Mouse (Mus musculus) regulatory T cell (primary cell): ENCODE measurements around the gene Paqr5.

Source experiments
- in situ Hi-C: fragments of 300-600 bp; cut with MboI, MseI; formaldehyde crosslinking; loops from one replicate; pipeline ENCODE4 v1.15.1; 2025; ENCODE audit warnings: high pct_unique_total_duplicates

Gene Paqr5

GRCm38 (mm10) chr9:62013316-62014097 is 13.1 kb downstream of the Paqr5 start:
- in situ Hi-C loops, result no loop called here

GRCm38 (mm10) chr9:62008360-62008759 is 18.3 kb downstream of the Paqr5 start:
- in situ Hi-C loops, result no loop called here

- in situ Hi-C loops, result no loop called here
These were observed 19.6 kb downstream of the Paqr5 start for GRCm38 (mm10) chr9:62007028-62007427.

GRCm38 (mm10) chr9:62003611-62004010 is 23.0 kb downstream of the Paqr5 start:
- in situ Hi-C loops, result no loop called here

GRCm38 (mm10) chr9:61999653-62000420 is 26.8 kb downstream of the Paqr5 start:
- in situ Hi-C loops, result no loop called here

GRCm38 (mm10) chr9:61997860-61998259 is 28.8 kb downstream of the Paqr5 start:
- in situ Hi-C loops, result no loop called here

GRCm38 (mm10) chr9:61991158-61991557 is 35.5 kb downstream of the Paqr5 start:
- in situ Hi-C loops, result no loop called here

- in situ Hi-C loops, result no loop called here
These were observed 35.9 kb downstream of the Paqr5 start for GRCm38 (mm10) chr9:61990738-61991137.

- in situ Hi-C loops, result loop anchor here (5.0 kb wide), 1 partner anchor 79 kb away; no protein-coding TSS in a partner anchor
These were observed 40.6 kb downstream of the Paqr5 start for GRCm38 (mm10) chr9:61986055-61986454.

GRCm38 (mm10) chr9:61985183-61985863 is 41.3 kb downstream of the Paqr5 start:
- in situ Hi-C loops, result loop anchor here (5.0 kb wide), 1 partner anchor 78 kb away; no protein-coding TSS in a partner anchor

GRCm38 (mm10) chr9:61982940-61983620 is 43.6 kb downstream of the Paqr5 start:
- in situ Hi-C loops, result no loop called here

GRCm38 (mm10) chr9:61981876-61982275 is 44.8 kb downstream of the Paqr5 start:
- in situ Hi-C loops, result no loop called here

- in situ Hi-C loops, result no loop called here
These were observed 46.7 kb downstream of the Paqr5 start for GRCm38 (mm10) chr9:61979983-61980382.

GRCm38 (mm10) chr9:61977258-61977945 is 49.3 kb downstream of the Paqr5 start:
- in situ Hi-C loops, result no loop called here

GRCm38 (mm10) chr9:61972031-61972430 is 54.6 kb downstream of the Paqr5 start:
- in situ Hi-C loops, result no loop called here

GRCm38 (mm10) chr9:61971045-61971444 is 55.6 kb downstream of the Paqr5 start:
- in situ Hi-C loops, result no loop called here

GRCm38 (mm10) chr9:61967357-61967756 is 59.3 kb downstream of the Paqr5 start:
- in situ Hi-C loops, result loop anchor here (10.0 kb wide), 1 partner anchor 277 kb away; no protein-coding TSS in a partner anchor

- in situ Hi-C loops, result loop anchor here (10.0 kb wide), 1 partner anchor 279 kb away; no protein-coding TSS in a partner anchor
These were observed 60.7 kb downstream of the Paqr5 start for GRCm38 (mm10) chr9:61965987-61966386.

GRCm38 (mm10) chr9:61965411-61965930 is 61.2 kb downstream of the Paqr5 start:
- in situ Hi-C loops, result loop anchor here (10.0 kb wide), 1 partner anchor 279 kb away; no protein-coding TSS in a partner anchor

GRCm38 (mm10) chr9:61963356-61963755 is 63.3 kb downstream of the Paqr5 start:
- in situ Hi-C loops, result loop anchor here (10.0 kb wide), 1 partner anchor 281 kb away; no protein-coding TSS in a partner anchor
